Mouse (Mus musculus) left cerebral cortex, postnatal 10 days (tissue): ENCODE results near the gene Gtf2f1. TPM values are rescaled to one million over a fixed set of nuclear protein-coding genes. Genes with fewer than 3 reads are reported as not detected.

ENCODE experiments used
- total RNA-seq, 2 experiments: library from RNA; stranded (reverse); gene quantifications; 2 replicates each; pipeline ENCODE4 v1.2.3; 2021

Gene Gtf2f1
- total RNA-seq, 2 experiments from 2014 or later, result 47.2 to 51.3 TPM

Other genes starting within 250 kb of the Gtf2f1 start
- 10 to 100 TPM; 75.4 to 76.4 TPM for gene Dus3l, start 246.5 kb downstream of the Gtf2f1 start, total RNA-seq
- 1 to 10 TPM in 1 of 2 experiments, under 1 TPM in 1; 0.49 to 1.4 TPM for gene Prr22, start 241.0 kb downstream of the Gtf2f1 start, total RNA-seq
- gene Rfx2, start 180.3 kb downstream of the Gtf2f1 start, total RNA-seq, result 1 to 10 TPM; 1.4 to 2.3 TPM
- not detected for gene Acsbg2, start 136.8 kb downstream of the Gtf2f1 start, total RNA-seq
- under 1 TPM; 0.16 to 0.41 TPM for gene 1700061G19Rik, start 135.8 kb downstream of the Gtf2f1 start, total RNA-seq
- 10 to 100 TPM; 66.2 to 78.3 TPM for gene Mllt1, start 75.9 kb downstream of the Gtf2f1 start, total RNA-seq
- not detected for gene Acer1, start 29.2 kb downstream of the Gtf2f1 start, total RNA-seq
- 10 to 100 TPM; 51.0 to 52.6 TPM for gene Clpp, start 21.0 kb downstream of the Gtf2f1 start, total RNA-seq
- 10 to 100 TPM; 25.7 to 30.4 TPM for gene Alkbh7, start 13.9 kb downstream of the Gtf2f1 start, total RNA-seq
- not detected for gene Pspn, start 11.3 kb downstream of the Gtf2f1 start, total RNA-seq
- under 1 TPM in 1 of 2 experiments, not detected in 1; 0.51 TPM for gene Gm17949, start 181 bp upstream of the Gtf2f1 start, total RNA-seq
- 100 to 1,000 TPM; 118 to 122 TPM for gene Khsrp, start 20.2 kb upstream of the Gtf2f1 start, total RNA-seq
- under 1 TPM in 1 of 2 experiments, not detected in 1; 0.28 TPM for gene Slc25a41, start 30.4 kb upstream of the Gtf2f1 start, total RNA-seq
- under 1 TPM in 1 of 2 experiments, not detected in 1; 0.47 TPM for gene Crb3, start 47.8 kb upstream of the Gtf2f1 start, total RNA-seq
- gene Slc25a23, start 48.6 kb upstream of the Gtf2f1 start, total RNA-seq, result 100 to 1,000 TPM; 325 to 326 TPM
- gene Dennd1c, start 67.2 kb upstream of the Gtf2f1 start, total RNA-seq, result 1 to 10 TPM; 1.4 to 1.6 TPM
- 100 to 1,000 TPM; 519 to 556 TPM for gene Tubb4a, start 76.5 kb upstream of the Gtf2f1 start, total RNA-seq
- gene Tnfsf9, start 94.0 kb upstream of the Gtf2f1 start, total RNA-seq, result under 1 TPM; 0.43 to 0.55 TPM
- gene Cd70, start 138.5 kb upstream of the Gtf2f1 start, total RNA-seq, result not detected
- not detected for gene Tnfsf14, start 182.9 kb upstream of the Gtf2f1 start, total RNA-seq
- under 1 TPM; 0.62 to 0.67 TPM for gene C3, start 216.8 kb upstream of the Gtf2f1 start, total RNA-seq
- gene Gpr108, start 237.2 kb upstream of the Gtf2f1 start, total RNA-seq, result 10 to 100 TPM; 14.8 to 15.9 TPM
- 1 to 10 TPM; 4.6 to 6.7 TPM for gene Trip10, start 238.2 kb upstream of the Gtf2f1 start, total RNA-seq